ENCODE assay signal across 27 mouse cellular contexts in genomic region chr12:115121259-115121658, GRCm38 (mm10).
A peak's percentile ranks its signal among the peaks of the same experiment; 100 is the strongest.
DNase-seq lines count a peak whose midpoint lies in the region; ATAC-seq and TF ChIP-seq lines count a peak whose summit lies in the region.
"Had no signal": no experiment of that assay in that cellular context is flagged by ENCODE, and none has a peak within 500 bp of the region (broad histone marks: within the 10 kb centered on the region; RNA-seq: fewer than 3 reads in every experiment).

No protein-coding gene starts in this region.

- intact Hi-C loops in left cerebral cortex, postnatal 36 days (cut with DNase I) = no loop called here

- ATAC-seq in megakaryocyte progenitor cell, adult 5-6 weeks (replicated peaks; ENCODE audit: poor library complexity) = peak; percentile 64
- ATAC-seq: forebrain, embryonic 14.5 days; hindbrain, postnatal 0 days; intestine, embryonic 16.5 days; midbrain, embryonic 15.5 days had no signal

- H3K4me3 ChIP-seq in bone marrow macrophage, adult 2 months (ENCODE audit: insufficient read depth, low read length) = no peak overlapping the region
- H3K4me3 ChIP-seq: embryonic facial prominence, embryonic 12.5 days; hindbrain, embryonic 12.5 days; limb, embryonic 12.5 days; midbrain, embryonic 15.5 days; neural tube, embryonic 12.5 days had no signal

- peak; percentile 6 for DNase-seq in thymus, postnatal 25 days
- DNase-seq in thymus, adult 18-20 months = no peak
- no peak for DNase-seq in left cerebral cortex, adult 8-10 months (ENCODE audit: low spot score in 2 of 2)
- DNase-seq in left cerebral cortex, postnatal 36 days (ENCODE audit: low spot score in 2 of 2) = no peak
- no peak for DNase-seq in testis, postnatal 10 days (ENCODE audit: low spot score)
- DNase-seq: adrenal gland, postnatal 25 days; cerebellum, adult 2 months; cerebellum, postnatal 36 days; embryo, embryonic 11 days; gastrocnemius, postnatal 14 days; heart, adult 18-20 months; heart, postnatal 36 days; kidney, adult 8-10 months; kidney, postnatal 4 days; layer of hippocampus, postnatal 36 days; lung, postnatal 36 days had no signal

- no peak overlapping the region for H3K27ac ChIP-seq in bone marrow macrophage, adult 2 months (ENCODE audit: insufficient read depth, low read depth, low read length)
- H3K27ac ChIP-seq: embryonic facial prominence, embryonic 12.5 days; hindbrain, embryonic 12.5 days; hindbrain, postnatal 0 days; kidney, postnatal 0 days; limb, embryonic 12.5 days; midbrain, embryonic 15.5 days; neural tube, embryonic 12.5 days had no signal

- no peak for TF ChIP-seq POLR2A in bone marrow macrophage, adult 2 months (IDR thresholded peaks at IDR 0.05; ENCODE audit: borderline replicate concordance, low read depth, low read length)

- peaks cover 2% of the 10 kb centered on the region; the same call in 1 of the 2 replicates for H3K4me1 ChIP-seq in bone marrow macrophage, adult 2 months (ENCODE audit: control insufficient read depth, insufficient read depth, low read length)
- H3K4me1 ChIP-seq: embryonic facial prominence, embryonic 12.5 days; hindbrain, embryonic 12.5 days; limb, embryonic 12.5 days; midbrain, embryonic 15.5 days; neural tube, embryonic 12.5 days had no signal

- 0 out of 2 replicates have a peak, but pooled peaks have one; percentile 10 for TF ChIP-seq CTCF in bone marrow macrophage, adult 2 months (IDR thresholded peaks at IDR 0.05; ENCODE audit: low read depth, low read length)
